Mouse (Mus musculus) forebrain, embryonic 15.5 days (tissue): ENCODE data around the gene Slc20a1. TPM values are rescaled to one million over a fixed set of nuclear protein-coding genes. Genes with fewer than 3 reads are reported as not detected.

Source experiments
- ATAC-seq: fragments of 200-750 bp; cut with Nextera tagmentation; replicated peaks from 2 replicates; pipeline ENCODE4 v1.8.0; 2017; ENCODE audit warnings: mild to moderate bottlenecking, moderate TSS enrichment, moderate library complexity
- H3K27ac ChIP-seq: fragments of 300-500 bp; sonication (generic); replicated peaks from 2 replicates; pipeline ENCODE4 v1.5.1; 2015; ENCODE audit warnings: mild to moderate bottlenecking, inconsistent platforms
- H3K27me3 ChIP-seq: fragments of 300-500 bp; sonication (generic); 2 replicates; pipeline ENCODE4 v1.6.1; 2015; ENCODE audit warnings: inconsistent platforms
- H3K36me3 ChIP-seq: fragments of 300-500 bp; sonication (generic); 2 replicates; pipeline ENCODE4 v1.6.1; 2015; ENCODE audit warnings: mild to moderate bottlenecking, inconsistent platforms
- H3K4me1 ChIP-seq: fragments of 300-500 bp; sonication (generic); 2 replicates; pipeline ENCODE4 v1.6.1; 2015; ENCODE audit warnings: inconsistent platforms
- H3K4me2 ChIP-seq: fragments of 300-500 bp; sonication (generic); replicated peaks from 2 replicates; pipeline ENCODE4 v1.6.1; 2015; ENCODE audit warnings: mild to moderate bottlenecking, inconsistent platforms
- H3K4me3 ChIP-seq: fragments of 300-500 bp; sonication (generic); 2 replicates; pipeline ENCODE4 v1.5.1; 2015; ENCODE audit warnings: mild to moderate bottlenecking, inconsistent platforms
- H3K9ac ChIP-seq: fragments of 300-500 bp; sonication (generic); replicated peaks from 2 replicates; pipeline ENCODE4 v1.6.1; 2015; ENCODE audit warnings: mild to moderate bottlenecking, inconsistent platforms
- H3K9me3 ChIP-seq: fragments of 300-500 bp; sonication (generic); 2 replicates; pipeline ENCODE4 v1.6.1; 2016; ENCODE audit warnings: inconsistent platforms
- WGBS: fragments of 180-500 bp; shearing (Covaris S2); methylation state at CpG from one replicate; pipeline ENCODE4 v1.1.7; 2015; ENCODE audit warnings: mixed read lengths; 5-methylcytosine and 5-hydroxymethylcytosine counted together
- polyA plus RNA-seq: library from polyadenylated mRNA; unstranded; fragments of >200 nt; fragmentation: Nextera tagmentation; extraction: Ambion mirVana; gene quantifications from 2 replicates; pipeline ENCODE4 v1.2.1, GENCODE M21; 2015

Slc20a1 gene
- polyA plus RNA-seq, 1 experiment from 2014 or later = 58.8 TPM

GRCm38 (mm10) chr2:129233803-129234477, 35.4 kb downstream of the Slc20a1 start:
- Histone ChIP-seq H3K27ac (no peak overlapping the region), H3K4me3 (no peak overlapping the region), H3K9me3 (no peaks in the 10 kb centered on the region), H3K9ac (no peak overlapping the region), H3K4me2 (no peak overlapping the region), H3K4me1 (peaks cover 16% of the 10 kb centered on the region), H3K27me3 (no peaks in the 10 kb centered on the region), H3K36me3 (no peaks in the 10 kb centered on the region)
- 46% methylated on average over 9 of the region's 9 CpGs for WGBS
- ATAC-seq = no peak

DNA sequence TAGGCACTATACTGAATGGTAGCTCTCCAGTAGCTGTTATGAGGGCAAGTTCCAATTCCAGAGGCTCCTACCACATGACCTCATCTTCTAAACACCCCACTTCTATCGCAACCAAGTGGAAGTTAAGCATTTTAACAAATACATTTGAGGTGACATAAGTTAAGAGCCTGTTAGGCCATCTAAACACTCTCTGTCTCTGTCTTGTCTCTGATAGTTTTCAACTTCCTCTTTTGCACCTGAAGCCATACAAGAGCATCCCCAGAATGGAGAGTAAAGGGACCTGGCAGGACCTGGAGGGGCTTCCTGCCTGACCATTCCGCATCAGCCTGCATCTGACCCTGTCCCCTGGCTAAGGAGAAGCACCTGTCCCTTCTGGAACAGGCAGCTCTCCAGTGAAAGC, 36.2 kb downstream of the Slc20a1 start:
- H3K4me3 ChIP-seq = no peak overlapping the region
- H3K27ac ChIP-seq = no peak overlapping the region
- WGBS = 88% methylated on average over 2 of the region's 2 CpGs
- no peaks in the 10 kb centered on the region for H3K36me3 ChIP-seq
- H3K27me3 ChIP-seq = no peaks in the 10 kb centered on the region
- no peak overlapping the region for H3K9ac ChIP-seq
- no peak overlapping the region for H3K4me2 ChIP-seq
- H3K9me3 ChIP-seq = no peaks in the 10 kb centered on the region
- H3K4me1 ChIP-seq = peaks cover 16% of the 10 kb centered on the region
- no peak for ATAC-seq

GRCm38 (mm10) chr2:129236526-129236925, 38.0 kb downstream of the Slc20a1 start:
- 76% methylated on average over 4 of the region's 4 CpGs for WGBS
- ATAC-seq = no peak

DNA sequence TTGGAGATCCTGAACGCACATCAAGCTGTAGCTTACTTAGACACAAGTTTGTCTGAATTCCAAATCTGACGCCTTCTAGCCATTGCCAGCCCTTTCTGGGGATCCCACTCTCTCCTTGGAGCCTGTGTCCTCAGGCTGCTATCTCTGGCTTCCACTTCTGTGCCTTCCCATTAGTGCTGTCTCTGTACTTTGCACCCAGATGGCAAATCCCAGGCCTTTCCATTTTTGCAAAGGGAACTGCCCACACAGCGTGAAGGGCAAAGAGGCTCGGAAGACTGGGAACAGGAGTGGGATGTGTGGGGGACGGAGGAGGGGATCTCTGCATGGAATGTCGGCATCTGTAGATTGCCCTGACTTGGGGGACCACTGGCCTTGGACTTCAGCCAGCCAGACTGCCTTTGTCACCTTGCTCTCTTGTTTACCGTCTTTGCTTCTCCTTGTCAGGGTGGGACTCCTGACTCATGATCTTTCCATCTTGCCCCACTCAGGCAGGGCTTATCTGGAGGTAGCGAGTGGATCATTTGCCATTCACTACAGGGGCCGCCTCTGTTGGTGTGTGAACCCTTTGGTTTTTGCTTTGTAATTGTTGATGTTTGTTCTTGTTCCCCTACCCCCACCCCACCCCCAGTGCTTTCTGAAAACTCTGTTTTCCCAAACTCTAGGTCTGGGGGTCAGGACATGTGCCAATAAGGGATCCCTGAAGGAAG, 42.3 kb downstream of the Slc20a1 start:
- no peak overlapping the region for H3K27ac ChIP-seq
- no peak overlapping the region for H3K4me3 ChIP-seq
- no peaks in the 10 kb centered on the region for H3K27me3 ChIP-seq
- no peak for ATAC-seq
- H3K36me3 ChIP-seq = no peaks in the 10 kb centered on the region
- H3K9me3 ChIP-seq = no peaks in the 10 kb centered on the region
- H3K9ac ChIP-seq = no peak overlapping the region
- no peaks in the 10 kb centered on the region for H3K4me1 ChIP-seq
- WGBS = 68% methylated on average over 9 of the region's 9 CpGs
- H3K4me2 ChIP-seq = no peak overlapping the region

More at GRCm38 (mm10) chr2:129236526-129236925, 38.0 kb downstream of the Slc20a1 start:
- no peak overlapping the region for H3K4me3 ChIP-seq
- H3K27ac ChIP-seq = no peak overlapping the region
- H3K4me1 ChIP-seq = peaks cover 15% of the 10 kb centered on the region
- H3K9ac ChIP-seq = no peak overlapping the region
- no peak overlapping the region for H3K4me2 ChIP-seq
- no peaks in the 10 kb centered on the region for H3K9me3 ChIP-seq
- H3K36me3 ChIP-seq = no peaks in the 10 kb centered on the region
- H3K27me3 ChIP-seq = no peaks in the 10 kb centered on the region

DNA sequence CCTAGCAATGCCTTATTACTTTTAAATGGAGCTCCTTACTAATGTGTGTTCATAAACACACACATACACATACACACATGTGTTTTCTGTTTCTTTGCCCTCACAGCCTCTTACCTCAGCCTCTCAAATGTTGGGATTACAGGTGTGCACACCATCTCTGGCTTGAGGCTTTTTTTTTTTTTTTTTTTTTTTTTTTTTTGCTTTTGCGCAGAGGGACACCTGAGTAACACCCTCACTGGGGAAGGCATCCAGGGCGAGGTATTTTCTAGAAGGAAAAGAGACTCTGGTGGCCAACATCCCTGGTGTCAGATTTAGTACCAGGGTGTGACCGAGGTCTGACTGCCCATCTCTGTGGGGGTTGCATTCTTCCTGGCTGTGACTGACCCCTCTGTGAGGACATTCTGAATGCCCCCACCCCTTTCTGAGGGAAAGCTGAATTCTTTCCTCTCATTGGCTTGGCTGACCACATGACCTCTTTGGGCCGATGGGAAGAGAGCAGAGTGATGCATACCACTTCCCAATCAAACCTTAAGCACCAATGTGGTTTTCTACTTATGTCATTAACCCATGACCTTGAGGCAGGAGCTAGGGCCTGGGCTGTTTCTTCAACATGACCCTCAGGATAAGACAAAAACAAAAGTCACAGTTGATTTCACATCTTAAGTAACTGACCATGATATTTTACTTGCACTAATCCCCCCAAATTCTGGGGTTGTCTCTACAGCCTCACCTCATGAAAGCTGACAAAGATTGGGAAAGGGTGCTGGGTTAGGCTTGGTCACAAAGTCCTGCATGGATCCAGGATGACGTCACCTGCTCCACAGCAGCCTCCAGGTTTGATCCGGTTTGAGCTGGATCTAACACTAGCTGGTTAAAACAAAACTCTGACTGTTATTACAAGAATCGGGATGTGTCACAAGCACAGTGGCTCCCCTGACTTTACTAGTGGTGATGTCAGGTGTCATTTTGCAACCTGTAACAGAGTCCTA, 43.6 kb downstream of the Slc20a1 start:
- no peak for ATAC-seq
- H3K4me1 ChIP-seq = no peaks in the 10 kb centered on the region
- H3K36me3 ChIP-seq = no peaks in the 10 kb centered on the region
- H3K4me2 ChIP-seq = no peak overlapping the region
- WGBS = 66% methylated on average over 7 of the region's 7 CpGs
- H3K9me3 ChIP-seq = no peaks in the 10 kb centered on the region
- no peak overlapping the region for H3K27ac ChIP-seq
- no peak overlapping the region for H3K4me3 ChIP-seq
- H3K9ac ChIP-seq = no peak overlapping the region
- H3K27me3 ChIP-seq = no peaks in the 10 kb centered on the region

- Histone ChIP-seq H3K27me3 (no peaks in the 10 kb centered on the region), H3K27ac (no peak overlapping the region), H3K9me3 (no peaks in the 10 kb centered on the region), H3K4me2 (no peak overlapping the region), H3K4me3 (no peak overlapping the region), H3K9ac (no peak overlapping the region), H3K4me1 (no peaks in the 10 kb centered on the region), H3K36me3 (no peaks in the 10 kb centered on the region)
- ATAC-seq = no peak
- 89% methylated on average over 4 of the region's 4 CpGs for WGBS
Observed at GRCm38 (mm10) chr2:129243005-129243404, 44.4 kb downstream of the Slc20a1 start.

- no peak for ATAC-seq
- no peaks in the 10 kb centered on the region for H3K9me3 ChIP-seq
- H3K36me3 ChIP-seq = no peaks in the 10 kb centered on the region
- H3K4me3 ChIP-seq = no peak overlapping the region
- WGBS = 44% methylated on average over 9 of the region's 9 CpGs
- H3K4me1 ChIP-seq = no peaks in the 10 kb centered on the region
- no peak overlapping the region for H3K27ac ChIP-seq
- H3K4me2 ChIP-seq = no peak overlapping the region
- no peaks in the 10 kb centered on the region for H3K27me3 ChIP-seq
- no peak overlapping the region for H3K9ac ChIP-seq
Observed at GRCm38 (mm10) chr2:129243786-129244185, 45.2 kb downstream of the Slc20a1 start.

DNA sequence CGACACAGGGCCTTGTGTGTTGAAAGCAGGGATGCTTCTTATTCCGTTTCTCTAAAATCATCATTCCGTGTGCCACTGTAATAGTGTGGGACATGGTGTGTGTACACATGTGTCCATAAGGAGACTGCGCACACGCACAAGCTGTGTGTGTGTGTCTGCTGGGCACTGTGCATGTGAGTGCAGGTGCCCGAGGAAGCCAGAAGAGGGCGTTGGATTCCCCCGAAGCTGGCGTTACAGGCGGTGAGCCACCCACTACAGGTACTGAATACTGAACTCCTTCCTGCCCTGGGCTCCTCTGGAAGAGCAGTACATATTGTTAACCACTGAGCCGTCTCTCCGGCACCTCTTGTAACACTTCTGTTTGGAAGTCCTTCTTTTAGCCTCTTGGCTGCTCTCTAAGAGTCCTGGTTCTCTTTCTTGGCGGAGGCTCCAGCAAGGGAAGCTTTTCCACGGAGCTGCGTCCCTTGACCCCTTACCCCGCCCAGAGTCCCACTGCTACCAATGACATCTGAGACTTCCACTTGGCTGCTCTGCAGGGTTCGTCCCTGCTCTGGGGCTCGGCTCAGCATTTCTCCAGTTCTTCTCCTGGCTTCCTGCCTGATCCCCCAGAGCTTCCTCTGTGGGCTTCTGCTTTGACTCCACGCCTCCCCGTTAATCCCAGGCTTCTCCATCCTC, 46.0 kb downstream of the Slc20a1 start:
- Histone ChIP-seq H3K4me3 (no peak overlapping the region), H3K9me3 (no peaks in the 10 kb centered on the region), H3K4me1 (no peaks in the 10 kb centered on the region), H3K4me2 (no peak overlapping the region), H3K36me3 (no peaks in the 10 kb centered on the region), H3K27ac (no peak overlapping the region), H3K27me3 (no peaks in the 10 kb centered on the region), H3K9ac (no peak overlapping the region)
- 85% methylated on average over 20 of the region's 20 CpGs for WGBS
- no peak for ATAC-seq

GRCm38 (mm10) chr2:129245618-129246017, 47.1 kb downstream of the Slc20a1 start:
- 45% methylated on average over 5 of the region's 5 CpGs for WGBS

DNA sequence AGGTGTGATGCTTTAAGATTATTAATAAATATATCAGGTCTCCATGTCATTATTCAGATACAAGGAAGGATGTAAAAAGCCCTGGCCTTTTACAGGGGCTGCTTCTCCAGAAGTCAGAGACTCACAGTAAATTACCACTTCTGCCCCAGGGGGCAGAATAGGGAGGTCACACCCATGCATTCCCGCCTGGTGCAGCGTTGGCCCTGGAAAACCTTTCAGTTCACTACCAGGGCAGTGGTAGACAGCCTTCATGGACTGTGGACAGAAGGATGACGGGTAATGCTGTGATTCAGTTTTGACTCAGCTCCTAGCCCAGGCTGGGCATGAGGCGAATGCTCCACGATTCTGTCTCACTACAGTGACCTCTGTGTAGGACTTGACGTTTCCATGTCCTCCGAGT, 47.9 kb downstream of the Slc20a1 start:
- Histone ChIP-seq H3K36me3 (no peaks in the 10 kb centered on the region), H3K27ac (no peak overlapping the region), H3K4me2 (no peak overlapping the region), H3K27me3 (no peaks in the 10 kb centered on the region), H3K9me3 (no peaks in the 10 kb centered on the region), H3K4me3 (no peak overlapping the region), H3K4me1 (no peaks in the 10 kb centered on the region), H3K9ac (no peak overlapping the region)
- WGBS = 86% methylated on average over 7 of the region's 7 CpGs
- no peak for ATAC-seq

More at GRCm38 (mm10) chr2:129245618-129246017, 47.1 kb downstream of the Slc20a1 start:
- ATAC-seq = no peak
- no peaks in the 10 kb centered on the region for H3K4me1 ChIP-seq
- H3K27ac ChIP-seq = no peak overlapping the region
- no peak overlapping the region for H3K9ac ChIP-seq
- H3K9me3 ChIP-seq = no peaks in the 10 kb centered on the region
- H3K27me3 ChIP-seq = no peaks in the 10 kb centered on the region
- H3K4me2 ChIP-seq = no peak overlapping the region
- H3K36me3 ChIP-seq = no peaks in the 10 kb centered on the region
- H3K4me3 ChIP-seq = no peak overlapping the region

DNA sequence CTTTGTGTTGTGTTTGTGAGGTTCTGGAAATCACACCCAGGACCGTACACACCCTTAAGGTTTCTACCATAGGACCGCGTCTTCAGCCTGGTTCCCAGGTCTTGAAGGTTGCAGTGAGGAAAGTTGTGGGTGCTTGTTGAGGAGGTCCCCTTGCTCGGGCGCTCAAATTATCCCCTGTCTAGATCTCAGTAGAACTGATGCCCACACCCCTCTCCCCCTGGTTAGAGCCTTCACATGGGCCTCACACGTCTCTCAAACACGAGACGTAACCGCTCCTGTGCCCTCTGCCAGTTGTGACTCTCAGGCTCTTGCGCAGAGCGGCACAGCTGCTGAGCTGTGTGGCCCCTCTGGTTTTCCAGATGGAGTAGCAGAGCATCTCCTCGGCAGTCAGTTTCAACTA, 48.4 kb downstream of the Slc20a1 start:
- H3K36me3 ChIP-seq = no peaks in the 10 kb centered on the region
- H3K4me1 ChIP-seq = no peaks in the 10 kb centered on the region
- H3K9me3 ChIP-seq = no peaks in the 10 kb centered on the region
- H3K27ac ChIP-seq = no peak overlapping the region
- no peak for ATAC-seq
- 93% methylated on average over 12 of the region's 12 CpGs for WGBS
- H3K9ac ChIP-seq = no peak overlapping the region
- no peaks in the 10 kb centered on the region for H3K27me3 ChIP-seq
- H3K4me2 ChIP-seq = no peak overlapping the region
- no peak overlapping the region for H3K4me3 ChIP-seq
